Mouse (Mus musculus) midbrain, embryonic 11.5 days (tissue): ENCODE data around the gene Cxcr5. TPM values are rescaled to one million over a fixed set of nuclear protein-coding genes. Genes with fewer than 3 reads are reported as not detected.

Source experiments
- ATAC-seq: fragments of 200-750 bp; cut with Nextera tagmentation; 2 replicates; pipeline ENCODE4 v1.8.0; 2017; ENCODE audit warnings: moderate TSS enrichment, moderate library complexity; ENCODE audit not compliant: low FRiP score
- DNase-seq: peaks from one replicate; pipeline ENCODE4 v3.0.0; 2015; ENCODE audit warnings: low spot score; ENCODE audit errors: missing footprints
- H3K27ac ChIP-seq: fragments of 300-500 bp; sonication (generic); 2 replicates; pipeline ENCODE4 v1.5.1; 2014; ENCODE audit warnings: low read depth, low read length
- H3K27me3 ChIP-seq: fragments of 300-500 bp; sonication (generic); 2 replicates; pipeline ENCODE4 v1.6.1; 2014; ENCODE audit warnings: mild to moderate bottlenecking, low read length, moderate library complexity, mixed read lengths; ENCODE audit not compliant: control insufficient read depth, insufficient read depth
- H3K36me3 ChIP-seq: fragments of 300-500 bp; sonication (generic); 2 replicates; pipeline ENCODE4 v1.6.1; 2014; ENCODE audit warnings: mild to moderate bottlenecking, low read length, moderate library complexity, mixed read lengths; ENCODE audit not compliant: control insufficient read depth, insufficient read depth
- H3K4me1 ChIP-seq: fragments of 300-500 bp; sonication (generic); 2 replicates; pipeline ENCODE4 v1.6.1; 2014; ENCODE audit warnings: low read length; ENCODE audit not compliant: control insufficient read depth, insufficient read depth
- H3K4me2 ChIP-seq: fragments of 300-500 bp; sonication (generic); 2 replicates; pipeline ENCODE4 v1.6.1; 2014; ENCODE audit warnings: mild to moderate bottlenecking, moderate library complexity
- H3K4me3 ChIP-seq: fragments of 300-500 bp; sonication (generic); 2 replicates; pipeline ENCODE4 v1.5.1; 2014; ENCODE audit warnings: low read depth, low read length
- H3K9ac ChIP-seq: fragments of 300-500 bp; sonication (generic); 2 replicates; pipeline ENCODE4 v1.6.1; 2014; ENCODE audit warnings: low read length
- H3K9me3 ChIP-seq: fragments of 300-500 bp; sonication (generic); 2 replicates; pipeline ENCODE4 v1.6.1; 2016; ENCODE audit warnings: low read length; ENCODE audit not compliant: control insufficient read depth
- WGBS: fragments of 180-500 bp; shearing (Covaris S2); extraction: QIAGEN DNeasy Blood & Tissue Kit; methylation state at CpG from one replicate; pipeline ENCODE4 v1.1.7; 2014; 5-methylcytosine and 5-hydroxymethylcytosine counted together
- polyA plus RNA-seq: library from polyadenylated mRNA; unstranded; fragments of >200 nt; fragmentation: Nextera tagmentation; extraction: Ambion mirVana; gene quantifications from 2 replicates; pipeline ENCODE4 v1.2.1, GENCODE M21; 2014

Cxcr5 gene
- polyA plus RNA-seq, 1 experiment from 2014 or later: 0.10 TPM

DNA sequence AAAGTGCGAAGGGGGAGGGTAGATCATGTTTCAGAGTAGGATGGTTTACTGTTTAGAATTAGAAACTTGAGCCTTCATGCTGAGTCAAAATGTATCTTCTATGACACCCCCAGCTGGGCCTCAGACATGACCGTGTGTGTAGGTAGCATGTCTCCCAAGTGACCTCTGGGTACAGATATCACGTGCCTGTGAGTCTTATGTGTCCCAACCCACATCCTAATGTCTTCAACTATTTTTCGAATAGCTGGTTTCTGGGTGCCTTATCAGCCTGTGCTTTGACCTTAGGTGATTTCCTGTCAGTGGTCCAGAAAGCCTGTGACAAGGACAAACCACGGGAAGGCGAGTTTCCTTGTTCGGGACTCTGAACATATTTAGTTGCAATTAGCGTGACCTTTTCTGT lies 33.3 kb downstream of the Cxcr5 start:
- no peak for ATAC-seq
- Histone ChIP-seq H3K27me3 (no peaks in the 10 kb centered on the region), H3K36me3 (no peaks in the 10 kb centered on the region), H3K9me3 (no peaks in the 10 kb centered on the region), H3K4me3 (no peak overlapping the region), H3K4me1 (no peaks in the 10 kb centered on the region), H3K9ac (no peak overlapping the region), H3K27ac (no peak overlapping the region), H3K4me2 (no peak overlapping the region)
- WGBS: 87% methylated on average over 8 of the region's 8 CpGs
- peak; percentile 26 for DNase-seq

DNA sequence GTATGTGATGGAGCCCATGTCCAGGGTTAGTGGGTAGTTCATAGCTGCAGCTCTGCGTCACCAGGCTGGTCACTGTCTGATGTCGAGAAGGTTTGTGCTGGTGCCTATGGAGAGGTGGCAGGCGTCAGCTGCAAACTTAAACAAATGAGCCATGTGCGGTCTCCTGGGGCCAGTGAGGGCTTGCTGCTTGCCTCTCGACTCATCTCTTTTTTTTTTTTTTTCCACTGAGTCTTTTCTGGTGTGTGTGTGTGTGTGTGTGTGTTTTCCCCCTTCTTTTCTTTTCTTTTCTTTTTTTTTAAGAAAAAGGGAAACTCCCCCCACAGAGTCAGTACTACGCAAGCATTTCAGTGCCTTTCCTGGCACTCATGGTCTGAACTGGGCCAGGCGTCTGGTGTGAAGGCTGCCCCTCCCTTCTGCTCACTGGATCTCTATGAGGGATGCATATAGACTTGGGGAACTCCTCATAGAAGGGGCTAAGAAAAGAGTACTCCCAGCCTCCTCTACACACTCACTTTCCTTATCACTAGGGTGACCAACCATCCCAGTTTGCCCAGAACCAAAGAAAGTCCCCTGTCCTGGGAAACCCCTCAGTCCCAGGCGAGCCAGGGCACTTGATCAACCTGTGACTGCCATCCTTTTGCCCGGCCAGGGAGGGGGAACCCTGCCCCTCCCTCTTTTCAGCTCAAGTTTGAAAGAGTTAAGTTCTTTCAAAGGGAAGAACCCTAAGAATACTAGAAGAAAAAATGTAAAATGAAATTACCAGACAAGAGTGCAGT lies 35.2 kb downstream of the Cxcr5 start:
- H3K9me3 ChIP-seq: no peaks in the 10 kb centered on the region
- H3K27me3 ChIP-seq: no peaks in the 10 kb centered on the region
- no peak overlapping the region for H3K9ac ChIP-seq
- ATAC-seq (no peak), DNase-seq (no peak)
- 64% methylated on average over 9 of the region's 9 CpGs for WGBS
- H3K4me2 ChIP-seq: no peak overlapping the region
- H3K4me3 ChIP-seq: no peak overlapping the region
- no peaks in the 10 kb centered on the region for H3K4me1 ChIP-seq
- no peaks in the 10 kb centered on the region for H3K36me3 ChIP-seq
- H3K27ac ChIP-seq: no peak overlapping the region

DNA sequence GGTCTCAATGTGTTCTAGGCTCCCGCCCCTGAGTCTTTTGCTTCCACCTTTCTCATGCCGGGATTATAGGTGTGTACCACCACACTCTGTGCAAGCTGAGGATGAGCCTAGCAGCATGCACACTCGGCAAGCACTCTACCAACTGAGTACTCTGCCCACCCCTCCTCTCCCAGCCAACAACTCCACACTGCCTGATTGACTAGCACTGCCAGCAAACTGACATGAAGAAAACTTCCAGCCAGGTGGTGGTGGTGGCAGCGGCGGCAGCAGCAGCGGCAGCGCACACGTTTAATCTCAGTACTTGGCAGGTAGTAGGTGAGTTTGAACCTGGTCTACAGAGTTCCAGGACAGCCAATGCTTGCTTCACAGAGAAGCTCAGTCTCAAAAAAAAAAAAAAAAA lies 36.1 kb downstream of the Cxcr5 start:
- Histone ChIP-seq H3K27me3 (no peaks in the 10 kb centered on the region), H3K9ac (no peak overlapping the region), H3K4me3 (no peak overlapping the region), H3K4me1 (no peaks in the 10 kb centered on the region), H3K27ac (no peak overlapping the region), H3K36me3 (no peaks in the 10 kb centered on the region), H3K9me3 (no peaks in the 10 kb centered on the region), H3K4me2 (no peak overlapping the region)
- no peak for ATAC-seq
- DNase-seq: no peak
- whole genome bisulfite sequencing: 95% methylated on average over 8 of the region's 8 CpGs

DNA sequence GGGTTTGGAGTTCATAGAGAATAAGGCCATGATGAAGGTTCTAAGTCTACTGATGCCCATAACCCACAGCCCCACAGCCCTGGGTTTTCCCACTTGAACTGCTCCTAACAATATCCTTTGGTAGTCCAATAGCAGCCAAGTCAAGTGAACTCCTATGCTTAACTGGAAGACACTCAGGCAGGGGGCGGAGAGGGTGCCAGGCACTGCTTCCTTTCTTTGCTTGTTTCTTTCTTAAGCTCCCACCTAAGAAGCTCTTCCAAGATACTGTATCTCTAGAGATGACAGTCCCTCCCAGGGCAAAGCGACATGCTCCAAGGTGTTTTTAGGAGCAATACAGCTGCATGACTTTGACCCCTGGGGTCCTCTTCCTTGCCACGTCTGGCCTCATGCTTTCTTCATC lies 36.7 kb downstream of the Cxcr5 start:
- no peak for ATAC-seq
- no peak overlapping the region for H3K4me2 ChIP-seq
- H3K27ac ChIP-seq: no peak overlapping the region
- H3K36me3 ChIP-seq: no peaks in the 10 kb centered on the region
- H3K4me3 ChIP-seq: no peak overlapping the region
- DNase-seq: no peak
- WGBS: 85% methylated on average over 3 of the region's 3 CpGs
- no peaks in the 10 kb centered on the region for H3K4me1 ChIP-seq
- H3K9me3 ChIP-seq: no peaks in the 10 kb centered on the region
- H3K9ac ChIP-seq: no peak overlapping the region
- no peaks in the 10 kb centered on the region for H3K27me3 ChIP-seq

DNA sequence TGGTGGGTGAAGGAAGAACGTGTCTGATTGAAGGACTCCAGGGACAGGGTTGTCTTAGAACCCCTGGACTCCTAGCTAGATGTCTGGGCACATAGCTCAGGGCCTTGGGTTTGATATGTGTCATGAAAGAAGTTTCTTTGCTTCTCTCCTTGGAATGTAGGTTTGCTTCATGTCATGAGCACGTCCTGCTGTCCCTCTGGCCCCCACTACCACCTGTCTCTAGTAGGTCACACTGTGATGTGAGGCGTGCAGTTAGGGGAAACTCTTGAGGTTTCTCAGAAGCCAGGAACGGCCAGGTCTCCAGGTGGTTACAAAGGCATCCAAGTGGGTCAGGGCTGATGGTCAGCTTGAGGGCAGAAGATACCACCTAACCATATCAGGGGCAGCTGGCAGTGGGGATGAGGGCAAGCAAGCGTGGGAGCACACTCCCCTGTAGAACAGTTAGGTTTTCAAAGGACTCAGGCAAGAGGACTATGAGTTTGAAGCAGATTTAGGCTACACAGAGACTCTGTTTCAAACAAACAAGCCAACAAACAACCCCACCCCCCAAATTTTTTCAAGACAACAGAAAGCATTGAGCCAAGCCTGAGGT lies 37.3 kb downstream of the Cxcr5 start:
- WGBS: 77% methylated on average over 5 of the region's 5 CpGs
- no peaks in the 10 kb centered on the region for H3K4me1 ChIP-seq

DNA sequence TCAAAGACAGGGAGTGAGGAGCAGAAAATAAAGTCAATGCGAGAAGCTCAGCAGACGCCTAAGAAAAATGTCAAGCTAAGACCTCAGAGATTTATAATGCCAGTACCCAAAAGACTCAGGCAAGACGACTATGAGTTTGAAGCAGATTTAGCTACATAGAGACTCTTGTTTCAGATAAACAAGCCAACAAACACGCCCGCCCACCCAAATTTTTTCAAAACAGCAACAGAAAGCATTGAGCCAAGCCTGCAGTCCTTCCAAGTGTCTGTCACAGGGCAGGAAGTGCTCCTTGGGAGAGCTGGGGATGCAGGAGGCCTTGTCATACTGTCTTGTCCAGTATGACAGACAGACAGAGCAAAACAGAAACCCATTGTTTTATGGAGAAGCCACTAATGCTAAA lies 38.0 kb downstream of the Cxcr5 start:
- Histone ChIP-seq H3K27me3 (no peaks in the 10 kb centered on the region), H3K36me3 (no peaks in the 10 kb centered on the region), H3K27ac (no peak overlapping the region), H3K9me3 (no peaks in the 10 kb centered on the region), H3K4me3 (no peak overlapping the region), H3K4me2 (no peak overlapping the region), H3K9ac (no peak overlapping the region), H3K4me1 (no peaks in the 10 kb centered on the region)
- 85% methylated on average over 5 of the region's 5 CpGs for WGBS
- DNase-seq: peak; percentile 69
- no peak for ATAC-seq

More for the DNA sequence above, 37.3 kb downstream of the Cxcr5 start:
- Histone ChIP-seq H3K9ac (no peak overlapping the region), H3K27ac (no peak overlapping the region), H3K4me2 (no peak overlapping the region), H3K36me3 (no peaks in the 10 kb centered on the region), H3K4me3 (no peak overlapping the region), H3K9me3 (no peaks in the 10 kb centered on the region), H3K27me3 (no peaks in the 10 kb centered on the region)
- DNase-seq (no peak), ATAC-seq (no peak)

DNA sequence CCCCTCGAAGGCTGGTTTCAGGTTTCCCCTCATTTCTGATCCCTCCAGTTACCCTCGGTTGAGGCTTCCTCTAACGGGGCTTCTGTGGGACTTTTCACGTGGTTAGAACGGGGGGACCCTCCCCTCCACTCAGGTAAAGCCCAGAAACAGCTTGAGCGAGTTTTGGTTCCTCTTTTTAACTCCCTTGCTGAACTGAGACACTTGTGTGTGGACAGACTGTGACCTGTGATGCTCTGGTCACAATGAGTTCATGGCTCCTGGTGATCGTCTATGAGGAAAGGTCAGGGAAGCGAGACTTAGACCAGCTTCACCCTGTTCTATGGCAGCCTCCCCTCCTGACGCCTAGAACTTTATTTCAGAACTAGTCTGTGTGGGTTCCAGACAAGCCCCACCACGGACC lies 39.8 kb downstream of the Cxcr5 start:
- 83% methylated on average over 10 of the region's 10 CpGs for WGBS
- no peaks in the 10 kb centered on the region for H3K36me3 ChIP-seq
- no peak overlapping the region for H3K4me2 ChIP-seq
- no peak overlapping the region for H3K4me3 ChIP-seq
- H3K4me1 ChIP-seq: no peaks in the 10 kb centered on the region
- ATAC-seq: no peak
- no peaks in the 10 kb centered on the region for H3K27me3 ChIP-seq
- H3K9me3 ChIP-seq: no peaks in the 10 kb centered on the region
- peak; percentile 56 for DNase-seq
- no peak overlapping the region for H3K27ac ChIP-seq
- no peak overlapping the region for H3K9ac ChIP-seq

DNA sequence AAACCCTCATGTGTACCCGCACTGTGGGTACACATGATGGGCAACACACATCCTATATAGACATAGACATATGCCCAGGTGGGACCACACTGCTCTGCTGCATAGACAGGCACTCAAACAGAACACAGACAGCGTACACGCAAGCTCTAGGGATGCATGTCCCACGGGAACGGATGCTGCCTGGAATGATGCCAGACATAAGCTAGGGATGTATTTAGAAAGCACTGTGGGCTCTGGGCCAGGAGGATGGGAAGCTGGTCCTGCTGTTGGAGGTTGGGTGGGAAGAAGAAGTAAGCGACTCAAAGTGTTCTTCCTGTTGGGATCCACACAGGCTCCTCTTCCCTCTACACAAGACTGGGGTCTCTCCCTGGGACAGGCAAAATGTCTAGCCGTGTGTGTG lies 43.6 kb downstream of the Cxcr5 start:
- Histone ChIP-seq H3K4me3 (no peak overlapping the region), H3K36me3 (no peaks in the 10 kb centered on the region), H3K27ac (no peak overlapping the region), H3K9ac (no peak overlapping the region), H3K4me1 (no peaks in the 10 kb centered on the region), H3K4me2 (no peak overlapping the region), H3K9me3 (no peaks in the 10 kb centered on the region), H3K27me3 (no peaks in the 10 kb centered on the region)
- DNase-seq (peak; percentile 70), ATAC-seq (no peak)
- 93% methylated on average over 7 of the region's 7 CpGs for WGBS

DNA sequence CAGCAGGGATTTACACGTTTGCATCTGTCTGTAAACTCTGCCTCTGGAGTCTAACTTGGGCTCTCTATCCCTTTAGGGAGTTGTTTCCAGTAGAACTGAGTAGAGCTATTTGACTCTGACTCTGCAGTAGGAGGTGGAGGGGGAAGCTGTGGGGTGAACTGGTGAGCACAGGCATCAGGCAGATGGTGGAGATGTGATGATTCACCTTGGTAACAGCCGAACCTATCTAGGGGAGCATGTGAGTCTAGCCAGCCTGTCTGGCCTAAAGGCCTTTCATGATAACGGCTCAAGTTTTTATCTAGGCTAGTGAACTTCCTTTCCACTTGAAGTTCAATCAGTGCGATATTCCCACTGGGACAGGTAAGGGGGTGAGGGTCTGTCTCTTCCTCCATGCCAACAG lies 44.3 kb downstream of the Cxcr5 start:
- H3K4me2 ChIP-seq: no peak overlapping the region
- H3K9ac ChIP-seq: no peak overlapping the region
- no peaks in the 10 kb centered on the region for H3K36me3 ChIP-seq
- H3K27ac ChIP-seq: no peak overlapping the region
- 79% methylated on average over 4 of the region's 4 CpGs for WGBS
- no peaks in the 10 kb centered on the region for H3K27me3 ChIP-seq
- no peaks in the 10 kb centered on the region for H3K9me3 ChIP-seq
- no peaks in the 10 kb centered on the region for H3K4me1 ChIP-seq
- H3K4me3 ChIP-seq: no peak overlapping the region
- ATAC-seq (no peak), DNase-seq (peak; percentile 56)
